Mouse (Mus musculus) G1E (cell line): ENCODE results near the gene Obsl1.

Experiments
- CTCF ChIP-seq: IDR thresholded peaks from 2 replicates; pipeline ENCODE4 v1.5.1; 2012; ENCODE audit warnings: low read depth, low read length, inconsistent platforms, mixed read lengths
- GATA2 ChIP-seq: IDR thresholded peaks from 2 replicates; pipeline ENCODE4 v1.6.1; 2012; ENCODE audit warnings: low read depth, low read length, inconsistent platforms, borderline replicate concordance
- POLR2AphosphoS5 ChIP-seq: IDR thresholded peaks from 2 replicates; pipeline ENCODE4 v1.6.1; 2012; ENCODE audit warnings: low read depth, low read length, inconsistent platforms; ENCODE audit not compliant: insufficient replicate concordance
- TAL1 ChIP-seq: conservative IDR thresholded peaks from 2 replicates; pipeline ENCODE4 v1.6.1; 2012; ENCODE audit warnings: low read depth, low read length, inconsistent platforms, mixed read lengths

- TF ChIP-seq CTCF (no peak), TAL1 (no peak), GATA2 (no peak), POLR2AphosphoS5 (no peak)
Observed at GRCm38 (mm10) chr1:75487405-75488161, 18.7 kb downstream of the Obsl1 start.
